Mouse (Mus musculus) embryo, embryonic 10 days (tissue): ENCODE data around the gene Gsdma3.
"Not testable (repeated sequence)": the region's sequence is repeated elsewhere in the genome, so short reads cannot be mapped to it uniquely, and the experiment has no call there.

Experiments
- DNase-seq: peaks from one replicate; pipeline ENCODE4 v3.0.0-alpha.2; 2015; ENCODE audit warnings: low spot score

The Gsdma3 gene

DNA sequence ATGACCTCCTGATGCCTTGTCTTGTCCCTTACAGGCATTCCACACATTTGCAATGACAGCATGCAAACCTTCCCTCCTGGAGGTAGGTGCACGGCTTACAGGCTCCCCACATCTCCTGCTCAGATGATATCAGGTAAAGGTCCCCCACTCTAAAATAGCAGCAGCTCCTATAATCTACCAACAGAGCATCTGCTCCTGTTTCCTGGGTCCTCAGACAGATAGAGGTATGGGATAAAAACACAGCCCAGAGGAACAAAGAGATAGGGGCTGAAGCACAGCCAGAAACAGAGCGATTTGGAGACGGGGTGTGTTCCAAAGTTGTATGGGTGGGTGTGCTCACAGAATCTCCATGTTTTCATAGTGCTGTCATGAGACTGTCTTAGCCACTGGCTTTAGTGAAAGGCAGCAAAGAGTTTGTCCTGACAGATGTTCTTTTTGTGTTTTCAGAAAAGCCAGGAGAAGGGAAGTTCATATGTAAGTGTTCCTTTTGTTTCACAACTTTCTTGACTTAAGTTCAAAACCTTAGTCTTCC lies 45.2 kb downstream of the Gsdma3 start:
- DNase-seq = no peak

DNA sequence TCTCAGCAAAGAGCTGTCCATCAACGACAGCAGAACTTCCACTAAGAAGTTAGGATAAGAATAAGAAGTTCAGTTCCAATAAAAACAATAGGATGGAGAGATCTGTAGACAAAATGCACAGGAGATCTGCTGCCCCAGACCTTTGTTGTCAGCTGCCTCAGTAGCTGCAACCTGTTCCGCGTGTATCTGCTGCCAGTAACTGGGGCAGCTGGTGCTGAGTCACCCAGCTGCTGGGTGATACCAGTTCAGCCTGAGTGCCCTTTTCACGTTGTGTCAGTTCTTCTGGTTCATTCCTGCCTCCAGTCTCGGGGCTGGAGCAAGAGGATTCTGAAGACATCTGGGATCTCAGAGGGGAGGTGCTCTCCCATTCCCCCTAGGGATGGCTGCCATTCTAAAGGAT lies 45.7 kb downstream of the Gsdma3 start:
- no peak for DNase-seq

DNA sequence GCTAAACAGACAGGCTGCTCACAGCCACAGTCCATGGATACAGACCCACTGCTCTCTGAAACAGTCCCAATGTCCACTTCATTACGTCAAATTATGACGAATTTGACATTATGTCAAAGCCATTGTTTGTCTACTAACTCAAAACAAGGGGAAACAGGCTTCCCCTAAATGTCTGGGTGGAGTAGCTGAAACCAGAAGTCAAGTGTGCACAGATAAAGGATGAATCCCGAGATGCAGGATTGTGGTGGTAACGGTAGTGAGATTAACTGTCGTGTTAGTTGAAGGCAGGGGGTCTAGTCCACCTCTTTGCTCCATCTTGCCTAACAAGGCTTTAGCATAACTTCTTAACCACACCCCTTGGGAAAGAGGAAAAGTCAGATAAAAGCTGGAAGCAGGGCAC lies 46.3 kb downstream of the Gsdma3 start:
- no peak for DNase-seq

DNA sequence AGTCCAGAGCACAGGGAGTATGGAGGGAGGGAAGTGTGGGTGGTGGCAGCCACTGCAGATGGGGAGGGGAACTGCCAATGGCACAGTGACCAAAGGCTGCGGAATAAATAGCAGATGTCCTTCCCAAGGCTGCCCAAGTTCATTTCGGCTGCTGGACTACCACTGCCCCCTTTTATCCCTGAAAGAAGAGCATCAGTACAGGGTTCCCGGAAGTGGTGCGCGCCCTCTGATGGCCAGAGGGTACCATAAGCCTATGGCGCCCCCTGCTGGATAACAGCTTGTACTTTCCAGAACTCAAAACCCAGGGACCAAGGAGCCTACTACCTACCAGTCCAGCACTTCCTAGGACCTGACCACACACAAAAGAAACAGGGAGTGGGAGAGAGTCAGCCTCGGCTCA lies 47.0 kb downstream of the Gsdma3 start:
- DNase-seq = peak; percentile 77

DNA sequence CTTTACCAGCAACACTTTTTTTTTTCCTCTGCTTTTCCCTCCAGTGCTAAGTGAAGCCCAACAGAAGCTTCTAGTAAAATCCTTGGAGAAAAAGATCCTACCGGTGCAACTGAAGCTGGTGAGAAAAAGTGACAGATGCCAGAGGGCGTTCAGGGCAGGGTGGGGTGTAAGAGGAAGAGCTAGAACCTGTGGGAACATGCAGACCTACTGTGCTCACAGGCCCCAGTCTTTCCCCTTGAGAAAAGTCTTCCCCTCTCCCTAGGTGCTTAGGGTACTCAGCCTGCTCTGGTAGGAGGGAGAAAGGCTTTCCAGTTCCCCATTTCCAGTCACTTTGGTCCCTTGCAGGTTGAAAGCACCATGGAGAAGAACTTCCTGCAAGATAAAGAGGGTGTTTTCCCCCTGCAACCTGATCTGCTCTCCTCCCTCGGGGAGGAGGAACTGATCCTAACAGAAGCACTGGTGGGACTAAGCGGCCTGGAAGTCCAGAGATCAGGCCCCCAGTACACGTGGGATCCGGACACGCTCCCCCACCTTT lies 49.7 kb downstream of the Gsdma3 start:
- DNase-seq = no peak

GRCm38 (mm10) chr11:98680023-98680422 lies 53.9 kb downstream of the Gsdma3 start:
- DNase-seq = no peak

DNA sequence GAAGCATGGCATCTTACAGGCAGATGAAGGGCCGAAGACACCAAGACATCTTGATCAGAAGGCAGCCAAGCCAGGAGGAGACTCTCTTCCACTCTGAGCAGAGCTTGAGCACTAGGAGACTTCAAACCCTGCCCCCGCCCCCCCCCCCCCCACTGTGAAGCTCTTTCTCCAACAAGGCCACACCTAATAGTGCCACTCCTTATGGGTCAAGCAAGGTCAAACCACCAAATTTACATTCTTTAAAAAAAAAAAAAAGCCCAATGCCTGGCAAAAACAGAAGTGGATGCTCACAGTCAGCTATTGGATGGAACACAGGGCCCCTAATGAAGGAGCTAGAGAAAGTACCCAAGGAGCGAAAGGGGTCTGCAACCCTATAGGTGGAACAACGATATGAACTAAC lies 54.4 kb downstream of the Gsdma3 start:
- not testable (repeated sequence) for DNase-seq

DNA sequence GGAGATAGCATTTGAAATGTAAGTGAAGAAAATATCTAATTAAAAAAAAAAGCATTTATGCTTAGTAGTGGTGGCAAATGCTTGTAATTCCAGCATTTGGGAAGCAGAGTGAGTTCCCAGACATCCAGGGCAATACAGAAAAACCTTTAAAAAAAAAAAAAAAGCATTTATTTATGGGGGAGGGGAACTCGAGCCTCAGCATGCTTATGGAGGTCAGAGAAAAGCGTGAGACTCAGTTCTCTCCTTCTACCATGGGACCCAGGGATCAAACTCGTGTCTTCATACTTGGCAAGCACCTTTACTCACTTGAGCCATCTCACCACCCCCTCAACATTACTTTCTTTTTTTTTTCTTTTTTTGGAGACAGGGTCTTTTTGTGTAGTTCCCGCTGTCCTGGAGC lies 55.0 kb downstream of the Gsdma3 start:
- no peak for DNase-seq

DNA sequence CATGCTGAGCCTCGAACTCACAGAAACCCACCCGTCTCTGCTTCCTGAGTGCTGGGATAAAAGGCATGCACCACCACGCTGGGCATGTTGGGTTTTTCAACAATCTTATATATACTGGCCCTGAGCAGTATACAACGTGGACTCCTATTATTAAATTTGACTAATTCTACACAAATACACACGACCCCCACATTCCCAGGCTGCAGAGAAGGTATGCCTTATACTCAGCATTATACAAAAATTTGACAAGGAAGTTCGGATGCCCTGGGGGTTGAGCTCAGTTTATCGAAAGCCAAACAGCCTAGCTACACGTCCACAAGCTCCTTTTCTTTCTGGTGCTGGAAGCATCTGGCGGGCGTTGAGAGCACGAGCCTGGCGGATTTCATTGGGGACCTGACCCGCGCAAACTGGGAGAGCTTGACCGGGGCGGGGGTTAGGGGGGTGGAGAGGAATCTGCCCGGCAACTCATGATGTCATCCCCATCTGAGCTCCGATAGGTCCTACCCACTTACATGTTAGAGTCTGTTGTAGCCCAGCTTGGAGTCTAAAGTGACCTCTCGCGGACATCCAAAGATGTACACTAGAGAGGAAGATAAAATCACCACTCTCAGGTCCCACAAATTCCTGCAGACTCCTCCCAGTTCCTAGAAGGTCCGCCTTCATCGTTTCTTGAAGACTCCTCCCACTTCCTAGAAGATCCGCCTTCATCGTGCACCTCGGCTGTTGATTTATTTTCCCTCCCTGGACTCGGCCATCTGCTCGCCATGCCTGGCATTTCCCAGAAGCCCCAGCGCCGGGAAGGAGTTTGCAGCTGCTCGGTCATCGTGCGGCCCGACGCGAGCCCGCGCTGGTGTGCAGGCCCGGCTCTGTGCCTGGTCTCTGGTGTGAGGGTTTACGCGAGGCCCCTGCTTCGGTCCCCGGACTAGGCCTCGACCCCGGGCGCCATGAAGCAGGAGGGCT lies 55.9 kb downstream of the Gsdma3 start, which contains the start of gene Psmd3:
TSS of gene Psmd3 (plus strand) at position 769 of the 960 bp plus-strand sequence.
- DNase-seq = peak; percentile 96

DNA sequence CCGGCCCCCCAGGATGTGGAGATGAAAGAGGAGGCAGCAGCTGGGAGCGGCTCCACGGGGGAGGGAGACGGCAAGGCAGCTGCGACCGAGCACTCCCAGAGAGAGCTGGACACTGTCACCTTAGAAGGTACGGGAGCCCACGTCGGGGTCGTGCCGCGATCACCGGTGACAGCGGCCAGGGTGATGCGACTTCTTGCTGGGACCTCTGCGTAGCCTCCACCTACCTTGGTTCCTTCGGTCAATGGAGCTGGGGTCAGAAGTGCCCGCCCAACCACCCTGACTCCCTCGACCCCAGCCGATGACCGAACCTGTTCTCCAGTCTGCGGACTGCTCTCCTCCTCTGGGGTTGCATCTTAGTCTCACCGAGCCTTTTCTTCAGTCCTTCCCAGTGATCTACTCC lies 56.7 kb downstream of the Gsdma3 start:
- peak; percentile 16 for DNase-seq

DNA sequence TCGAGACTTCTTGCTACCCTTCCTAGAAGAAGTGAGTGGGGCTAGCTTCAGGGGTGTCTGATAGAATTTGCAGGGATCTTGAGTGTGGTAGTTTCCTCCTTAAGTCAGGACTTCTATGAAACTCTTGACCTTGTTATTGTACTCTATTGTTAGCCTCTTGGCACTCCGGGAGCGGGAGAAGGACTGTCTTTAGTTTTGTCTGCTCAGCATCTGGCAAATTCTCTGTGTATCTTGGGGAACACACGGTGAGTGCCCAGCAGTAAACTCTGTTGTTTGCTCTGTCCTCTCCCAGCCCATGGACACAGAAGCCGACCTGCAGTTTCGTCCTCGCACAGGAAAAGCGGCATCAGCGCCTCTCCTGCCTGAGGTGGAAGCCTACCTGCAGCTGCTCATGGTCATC lies 59.5 kb downstream of the Gsdma3 start:
- DNase-seq = no peak

- no peak for DNase-seq
Observed at GRCm38 (mm10) chr11:98686976-98687375, 60.8 kb downstream of the Gsdma3 start.
